Comparison of ENCODE assay signal across 13 mouse cellular contexts in genomic region chr2:37829758-37830275, GRCm38 (mm10). TPM values are rescaled to one million over a fixed set of nuclear protein-coding genes. Genes with fewer than 3 reads are reported as not detected.
DNase-seq lines count a peak whose midpoint lies in the region; ATAC-seq lines count a peak whose summit lies in the region.
"Had no signal": no experiment of that assay in that cellular context is flagged by ENCODE, and none has a peak within 500 bp of the region (broad histone marks: within the 10 kb centered on the region; RNA-seq: fewer than 3 reads in every experiment).

No protein-coding gene starts in this region.

- no peaks in the 10 kb centered on the region for H3K36me3 ChIP-seq in forebrain, embryonic 11.5 days (ENCODE audit: control insufficient read depth, insufficient read depth, low read length)
- no peaks in the 10 kb centered on the region for H3K36me3 ChIP-seq in hindbrain, embryonic 15.5 days
- H3K36me3 ChIP-seq in midbrain, embryonic 16.5 days (ENCODE audit: control insufficient read depth, insufficient read depth, low read length), result no peaks in the 10 kb centered on the region
- H3K36me3 ChIP-seq: heart, embryonic 13.5 days had no signal

- peak; percentile 16 to 19 for DNase-seq in kidney, postnatal 4 days
- no peak for DNase-seq in kidney, postnatal 36 days
- peak; percentile 66 for DNase-seq in forebrain, embryonic 11.5 days (ENCODE audit: low spot score)
- DNase-seq in cerebellum, adult 11-12 months, result no peak
- no peak for DNase-seq in left cerebral cortex, postnatal 36 days (ENCODE audit: low spot score in 2 of 2)
- DNase-seq: cerebellum, postnatal 14 days; kidney, adult 9 months had no signal

- H3K4me2 ChIP-seq in forebrain, embryonic 11.5 days (ENCODE audit: low read depth, low read length, severe bottlenecking), result no peak overlapping the region
- H3K4me2 ChIP-seq in hindbrain, embryonic 15.5 days, result no peak overlapping the region
- H3K4me2 ChIP-seq in midbrain, embryonic 16.5 days (ENCODE audit: low read length), result no peak overlapping the region
- H3K4me2 ChIP-seq: heart, embryonic 13.5 days had no signal

- H3K9me3 ChIP-seq in forebrain, embryonic 11.5 days (ENCODE audit: control insufficient read depth, low read length), result no peaks in the 10 kb centered on the region
- H3K9me3 ChIP-seq in hindbrain, embryonic 15.5 days, result no peaks in the 10 kb centered on the region
- H3K9me3 ChIP-seq in midbrain, embryonic 16.5 days (replicated peaks; ENCODE audit: control insufficient read depth, low read length, poor library complexity, severe bottlenecking), result no peaks in the 10 kb centered on the region
- H3K9me3 ChIP-seq: heart, embryonic 13.5 days had no signal

- H3K4me1 ChIP-seq in forebrain, embryonic 11.5 days (replicated peaks; ENCODE audit: control insufficient read depth, insufficient read depth, low read length), result peaks cover 17% of the 10 kb centered on the region
- peaks cover 30% of the 10 kb centered on the region for H3K4me1 ChIP-seq in hindbrain, embryonic 15.5 days (replicated peaks)
- H3K4me1 ChIP-seq in midbrain, embryonic 16.5 days (ENCODE audit: control insufficient read depth, insufficient read depth, low read length), result peaks cover 23% of the 10 kb centered on the region

- no peaks in the 10 kb centered on the region for H3K27me3 ChIP-seq in forebrain, embryonic 11.5 days (ENCODE audit: control insufficient read depth, insufficient read depth, low read length)
- no peaks in the 10 kb centered on the region for H3K27me3 ChIP-seq in hindbrain, embryonic 15.5 days
- H3K27me3 ChIP-seq in midbrain, embryonic 16.5 days (ENCODE audit: control insufficient read depth, insufficient read depth, low read depth, low read length), result no peaks in the 10 kb centered on the region

- H3K9ac ChIP-seq in forebrain, embryonic 11.5 days (ENCODE audit: low read length), result peak overlapping the region; percentile 27
- no peak overlapping the region for H3K9ac ChIP-seq in hindbrain, embryonic 15.5 days
- no peak overlapping the region for H3K9ac ChIP-seq in midbrain, embryonic 16.5 days (ENCODE audit: low read depth, low read length)
- H3K9ac ChIP-seq: heart, embryonic 13.5 days had no signal

- 24% methylated on average over 9 of the region's 9 CpGs for WGBS in forebrain, embryonic 11.5 days
- WGBS in hindbrain, embryonic 15.5 days, result 28% methylated on average over 9 of the region's 9 CpGs
- WGBS in midbrain, embryonic 16.5 days, result 19% methylated on average over 9 of the region's 9 CpGs

- ATAC-seq in forebrain, embryonic 11.5 days (replicated peaks; ENCODE audit: low FRiP score), result peak; percentile 85
- ATAC-seq in hindbrain, embryonic 15.5 days (ENCODE audit: low FRiP score, low read depth), result peak; percentile 59; the same call in 1 of the 2 replicates
- ATAC-seq in midbrain, embryonic 16.5 days, result 0 out of 2 replicates have a peak, but pooled peaks have one; percentile 22
- no peak for ATAC-seq in megakaryocyte, adult 5-6 weeks (ENCODE audit: poor library complexity, severe bottlenecking)
- ATAC-seq: CD4-positive, CD25-positive, alpha-beta regulatory T cell, adult 4 months had no signal

- H3K27ac ChIP-seq in forebrain, embryonic 11.5 days (ENCODE audit: low read depth, low read length), result peak overlapping the region; percentile 70
- H3K27ac ChIP-seq in hindbrain, embryonic 15.5 days (replicated peaks), result peak overlapping the region; percentile 40; the same call in 1 of the 2 replicates
- peak overlapping the region; percentile 38 for H3K27ac ChIP-seq in midbrain, embryonic 16.5 days (ENCODE audit: low read length)
- H3K27ac ChIP-seq: heart, embryonic 13.5 days had no signal

- intact Hi-C loops in left cerebral cortex, postnatal 36 days (cut with DNase I), result no loop called here

- no peak overlapping the region for H3K4me3 ChIP-seq in forebrain, embryonic 11.5 days (ENCODE audit: low read depth, low read length)
- no peak overlapping the region for H3K4me3 ChIP-seq in hindbrain, embryonic 15.5 days
- H3K4me3 ChIP-seq in midbrain, embryonic 16.5 days (ENCODE audit: low read depth, low read length), result no peak overlapping the region
- H3K4me3 ChIP-seq: heart, embryonic 13.5 days had no signal

RNA-seq across cellular contexts. Expression of gene Crb2, which starts 53.8 kb away (rescaled TPM):
- polyA plus RNA-seq in forebrain, embryonic 11.5 days (2014; fragmentation: Nextera tagmentation; extraction: Ambion mirVana), result 29.6 and 32.7 TPM in 2 replicates
- polyA plus RNA-seq in hindbrain, embryonic 15.5 days (2015; fragmentation: Nextera tagmentation; extraction: Ambion mirVana), result 5.1 and 5.9 TPM in 2 replicates
- 4.2 and 5.3 TPM in 2 replicates for polyA plus RNA-seq in midbrain, embryonic 16.5 days (2015; fragmentation: Nextera tagmentation; extraction: Ambion mirVana)
- total RNA-seq in left cerebral cortex, postnatal 36 days (2021), result 1 to 10 TPM; 3.4 to 3.5 TPM
- not detected in 2 replicates for total RNA-seq in megakaryocyte, adult 5-6 weeks (2015)
- not detected in 2 replicates for total RNA-seq in megakaryocyte, adult 5-6 weeks (2017)
- total RNA-seq: liver, adult 2 months had no signal

Comparison
In these comparisons a context has a peak if more than half of its experiments do, and no peak if none do; other contexts are left out.
1. DNase-seq: peak in kidney, postnatal 4 days (2 of 2) and forebrain, embryonic 11.5 days (single experiment); none in kidney, postnatal 36 days (0 of 2), cerebellum, adult 11-12 months (single experiment) and left cerebral cortex, postnatal 36 days (0 of 2).
2. Peak in every context shown above with its lines, with median percentiles within 50 percentile points of each other: H3K27ac ChIP-seq.